Mouse (Mus musculus) forebrain, embryonic 13.5 days (tissue): ENCODE data around the gene Lgi2. TPM values are rescaled to one million over a fixed set of nuclear protein-coding genes. Genes with fewer than 3 reads are reported as not detected.

Experiments
- ATAC-seq: fragments of 200-750 bp; cut with Nextera tagmentation; 2 replicates; pipeline ENCODE4 v1.8.0; 2017
- H3K27ac ChIP-seq: fragments of 300-500 bp; sonication (generic); 2 replicates; pipeline ENCODE4 v1.5.1; 2015; ENCODE audit warnings: inconsistent platforms, mild to moderate bottlenecking, moderate library complexity
- H3K27me3 ChIP-seq: fragments of 300-500 bp; sonication (generic); 2 replicates; pipeline ENCODE4 v1.6.1; 2015; ENCODE audit warnings: mild to moderate bottlenecking, inconsistent platforms
- H3K36me3 ChIP-seq: fragments of 300-500 bp; sonication (generic); 2 replicates; pipeline ENCODE4 v1.6.1; 2015; ENCODE audit warnings: mild to moderate bottlenecking, inconsistent platforms; ENCODE audit not compliant: poor library complexity, severe bottlenecking
- H3K4me1 ChIP-seq: fragments of 300-500 bp; sonication (generic); 2 replicates; pipeline ENCODE4 v1.6.1; 2015; ENCODE audit warnings: inconsistent platforms
- H3K4me2 ChIP-seq: fragments of 300-500 bp; sonication (generic); 2 replicates; pipeline ENCODE4 v1.6.1; 2015; ENCODE audit warnings: inconsistent platforms, mild to moderate bottlenecking, moderate library complexity
- H3K4me3 ChIP-seq: fragments of 300-500 bp; sonication (generic); 2 replicates; pipeline ENCODE4 v1.5.1; 2015; ENCODE audit warnings: mild to moderate bottlenecking, inconsistent platforms
- H3K9ac ChIP-seq: fragments of 300-500 bp; sonication (generic); 2 replicates; pipeline ENCODE4 v1.6.1; 2015; ENCODE audit warnings: mild to moderate bottlenecking, inconsistent platforms
- H3K9me3 ChIP-seq: fragments of 300-500 bp; sonication (generic); replicated peaks from 2 replicates; pipeline ENCODE4 v1.6.1; 2016; ENCODE audit warnings: inconsistent platforms
- WGBS: fragments of 180-500 bp; shearing (Covaris S2); methylation state at CpG from one replicate; pipeline ENCODE4 v1.1.7; 2015; 5-methylcytosine and 5-hydroxymethylcytosine counted together
- polyA plus RNA-seq: library from polyadenylated mRNA; unstranded; fragments of >200 nt; fragmentation: Nextera tagmentation; extraction: Ambion mirVana; gene quantifications from 2 replicates; pipeline ENCODE4 v1.2.1, GENCODE M21; 2015

The Lgi2 gene
- 0.77 and 0.87 TPM in 2 replicates for polyA plus RNA-seq

GRCm38 (mm10) chr5:52565813-52566531, at the start of gene Lgi2:
TSS of gene Lgi2 (minus strand) at chr5:52566462.
- Histone ChIP-seq H3K4me1 (peaks cover 9% of the 10 kb centered on the region), H3K36me3 (no peaks in the 10 kb centered on the region), H3K9ac (peak within 1 kb of the TSS; percentile 71), H3K9me3 (peaks cover 8% of the 10 kb centered on the region; the same call in 1 of the 2 replicates), H3K27me3 (peaks cover 24% of the 10 kb centered on the region), H3K27ac (no peak within 1 kb of the TSS), H3K4me2 (peak within 1 kb of the TSS; percentile 98), H3K4me3 (peak within 1 kb of the TSS; percentile 56)
- WGBS, result under 1% methylated on average over 65 of the region's 83 CpGs
- ATAC-seq, result peak; percentile 86

DNA sequence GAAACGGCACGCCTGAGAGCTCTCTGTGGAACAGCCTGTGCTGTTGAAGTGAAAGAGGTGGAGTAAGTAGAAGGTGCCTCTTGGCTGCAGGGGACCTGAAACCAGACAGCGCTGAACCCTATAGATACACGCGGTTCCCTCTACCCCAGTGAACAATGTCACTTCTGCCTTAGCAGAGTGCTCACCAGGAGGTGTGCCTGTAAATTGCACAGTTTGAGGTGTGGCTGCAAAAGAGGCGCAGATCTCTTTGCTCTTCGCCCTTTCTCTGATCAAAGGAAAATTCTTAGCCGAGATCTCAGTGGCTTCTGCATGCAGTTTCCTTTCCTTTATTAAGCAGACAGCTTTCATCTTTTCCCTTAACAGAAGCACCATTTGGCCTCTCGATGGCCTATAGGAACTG, 49.2 kb upstream of the Lgi2 start:
- Histone ChIP-seq H3K9me3 (no peaks in the 10 kb centered on the region), H3K36me3 (no peaks in the 10 kb centered on the region), H3K27me3 (no peaks in the 10 kb centered on the region), H3K9ac (0 out of 2 replicates have a peak overlapping the region, but pooled peaks have one; percentile 5), H3K27ac (no peak overlapping the region), H3K4me1 (peaks cover 20% of the 10 kb centered on the region), H3K4me2 (no peak overlapping the region), H3K4me3 (no peak overlapping the region)
- ATAC-seq, result no peak
- 74% methylated on average over 9 of the region's 9 CpGs for WGBS

GRCm38 (mm10) chr5:52614686-52615085, 48.4 kb upstream of the Lgi2 start:
- no peak overlapping the region for H3K4me2 ChIP-seq
- no peak for ATAC-seq
- no peak overlapping the region for H3K4me3 ChIP-seq
- H3K36me3 ChIP-seq, result no peaks in the 10 kb centered on the region
- 80% methylated on average over 4 of the region's 4 CpGs for WGBS
- H3K9ac ChIP-seq, result no peak overlapping the region
- no peak overlapping the region for H3K27ac ChIP-seq
- H3K4me1 ChIP-seq, result peaks cover 20% of the 10 kb centered on the region
- H3K27me3 ChIP-seq, result no peaks in the 10 kb centered on the region
- no peaks in the 10 kb centered on the region for H3K9me3 ChIP-seq

GRCm38 (mm10) chr5:52612776-52613175, 46.5 kb upstream of the Lgi2 start:
- no peaks in the 10 kb centered on the region for H3K36me3 ChIP-seq
- no peak overlapping the region for H3K27ac ChIP-seq
- no peak overlapping the region for H3K4me2 ChIP-seq
- no peak for ATAC-seq
- H3K9ac ChIP-seq, result no peak overlapping the region
- WGBS, result 90% methylated on average over 6 of the region's 8 CpGs
- peaks cover 11% of the 10 kb centered on the region for H3K4me1 ChIP-seq
- no peaks in the 10 kb centered on the region for H3K9me3 ChIP-seq
- H3K4me3 ChIP-seq, result no peak overlapping the region
- H3K27me3 ChIP-seq, result no peaks in the 10 kb centered on the region

DNA sequence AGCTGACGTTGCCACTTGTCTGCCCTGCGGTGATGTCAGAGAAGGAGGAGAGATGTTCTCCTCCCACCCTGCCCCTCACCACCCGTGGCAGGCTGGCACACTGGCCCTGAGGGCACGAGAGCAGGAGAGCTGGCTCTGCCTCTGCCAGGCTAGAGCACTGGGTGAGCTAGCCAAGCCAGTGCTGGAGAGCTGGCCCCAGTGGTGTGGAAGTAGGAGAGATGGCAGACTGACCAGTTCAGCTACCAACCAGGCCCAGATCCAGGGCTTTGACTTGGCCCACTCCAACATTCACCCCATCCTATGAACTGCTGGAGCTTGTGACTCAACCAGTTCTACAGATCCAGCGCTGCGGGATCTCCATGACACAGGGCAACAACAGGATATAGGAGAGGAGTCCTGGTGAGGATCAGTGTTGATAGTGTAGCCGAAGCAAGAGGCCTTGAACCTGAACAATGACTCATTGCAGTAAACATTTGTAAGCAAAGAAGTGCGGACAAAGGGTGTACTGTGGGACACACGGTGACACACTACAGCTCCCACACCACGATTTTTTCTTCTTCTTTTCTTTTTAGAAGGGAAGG, 45.1 kb upstream of the Lgi2 start:
- ATAC-seq, result no peak
- Histone ChIP-seq H3K4me2 (no peak overlapping the region), H3K4me3 (no peak overlapping the region), H3K27ac (no peak overlapping the region), H3K9ac (no peak overlapping the region), H3K27me3 (no peaks in the 10 kb centered on the region), H3K36me3 (no peaks in the 10 kb centered on the region), H3K4me1 (no peaks in the 10 kb centered on the region; the same call in 1 of the 2 replicates), H3K9me3 (peaks cover 7% of the 10 kb centered on the region; the same call in 1 of the 2 replicates)
- WGBS, result 77% methylated on average over 10 of the region's 10 CpGs

DNA sequence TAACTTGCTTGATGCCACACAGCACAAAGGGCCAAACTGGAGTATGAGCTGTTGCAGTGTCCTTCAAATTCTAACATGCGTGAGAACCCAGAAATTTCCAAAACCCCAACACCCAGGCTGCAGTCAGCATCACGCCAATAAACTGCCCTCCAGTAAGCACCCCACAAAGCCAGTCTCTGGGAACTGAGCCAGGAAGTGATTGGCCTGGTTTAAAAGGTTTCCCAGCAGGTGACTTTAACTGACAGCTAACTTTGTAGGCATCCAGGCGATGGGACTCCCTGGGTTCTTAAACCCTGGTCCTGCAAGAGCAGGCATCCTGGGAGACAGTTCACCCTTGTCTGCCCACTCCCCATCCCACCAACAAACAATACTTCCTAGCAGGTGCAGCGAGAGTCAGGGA, 44.0 kb upstream of the Lgi2 start:
- no peak overlapping the region for H3K4me3 ChIP-seq
- peaks cover 7% of the 10 kb centered on the region; the same call in 1 of the 2 replicates for H3K9me3 ChIP-seq
- no peak overlapping the region for H3K27ac ChIP-seq
- H3K36me3 ChIP-seq, result no peaks in the 10 kb centered on the region
- no peaks in the 10 kb centered on the region; the same call in 1 of the 2 replicates for H3K4me1 ChIP-seq
- no peaks in the 10 kb centered on the region for H3K27me3 ChIP-seq
- no peak overlapping the region for H3K4me2 ChIP-seq
- ATAC-seq, result no peak
- H3K9ac ChIP-seq, result no peak overlapping the region
- 26% methylated on average over 4 of the region's 4 CpGs for WGBS

GRCm38 (mm10) chr5:52609672-52610071, 43.4 kb upstream of the Lgi2 start:
- H3K9ac ChIP-seq, result no peak overlapping the region
- no peak overlapping the region for H3K27ac ChIP-seq
- H3K4me3 ChIP-seq, result no peak overlapping the region
- WGBS, result 88% methylated on average over 10 of the region's 10 CpGs
- no peak overlapping the region for H3K4me2 ChIP-seq
- no peaks in the 10 kb centered on the region for H3K27me3 ChIP-seq
- ATAC-seq, result no peak
- H3K9me3 ChIP-seq, result peaks cover 7% of the 10 kb centered on the region; the same call in 1 of the 2 replicates
- H3K36me3 ChIP-seq, result no peaks in the 10 kb centered on the region
- H3K4me1 ChIP-seq, result no peaks in the 10 kb centered on the region; the same call in 1 of the 2 replicates

DNA sequence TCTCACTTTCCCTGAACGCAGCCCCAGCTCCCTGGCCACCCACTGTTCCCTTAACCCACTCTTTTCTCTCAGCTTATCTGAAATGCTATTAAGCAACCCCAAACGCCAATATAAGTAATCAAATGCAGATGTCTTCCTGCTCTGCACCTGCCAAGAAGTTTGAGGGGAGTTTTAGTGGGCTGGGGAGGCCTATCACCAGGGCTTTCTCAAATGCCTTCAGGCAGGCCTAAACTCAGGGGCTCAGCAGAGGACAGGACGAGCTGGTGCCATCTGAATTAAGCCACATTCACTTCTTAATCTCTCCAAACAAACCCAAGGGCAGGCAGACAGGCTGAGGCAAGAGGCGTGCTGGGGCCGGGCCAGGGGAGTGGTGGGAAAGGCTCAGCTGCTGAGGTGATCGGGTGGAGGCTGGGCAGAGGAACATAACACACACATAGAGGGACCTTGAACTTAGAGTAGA, 38.4 kb upstream of the Lgi2 start:
- Histone ChIP-seq H3K4me3 (no peak overlapping the region), H3K27ac (no peak overlapping the region), H3K9me3 (peaks cover 7% of the 10 kb centered on the region; the same call in 1 of the 2 replicates), H3K4me1 (no peaks in the 10 kb centered on the region), H3K4me2 (no peak overlapping the region), H3K9ac (no peak overlapping the region), H3K36me3 (no peaks in the 10 kb centered on the region), H3K27me3 (no peaks in the 10 kb centered on the region)
- no peak for ATAC-seq
- 37% methylated on average over 6 of the region's 6 CpGs for WGBS

GRCm38 (mm10) chr5:52590612-52591011, 24.4 kb upstream of the Lgi2 start:
- no peaks in the 10 kb centered on the region for H3K36me3 ChIP-seq
- no peak for ATAC-seq
- no peak overlapping the region for H3K9ac ChIP-seq
- no peaks in the 10 kb centered on the region for H3K27me3 ChIP-seq
- no peak overlapping the region for H3K4me3 ChIP-seq
- no peak overlapping the region for H3K4me2 ChIP-seq
- no peak overlapping the region for H3K27ac ChIP-seq
- no peaks in the 10 kb centered on the region for H3K9me3 ChIP-seq
- H3K4me1 ChIP-seq, result no peaks in the 10 kb centered on the region
- 89% methylated on average over 9 of the region's 9 CpGs for WGBS

- Histone ChIP-seq H3K27ac (no peak overlapping the region), H3K4me1 (no peaks in the 10 kb centered on the region), H3K9ac (no peak overlapping the region), H3K9me3 (no peaks in the 10 kb centered on the region), H3K4me2 (no peak overlapping the region), H3K4me3 (no peak overlapping the region), H3K36me3 (no peaks in the 10 kb centered on the region), H3K27me3 (no peaks in the 10 kb centered on the region)
- 81% methylated on average over 4 of the region's 4 CpGs for WGBS
- ATAC-seq, result no peak
These were observed 22.4 kb upstream of the Lgi2 start for GRCm38 (mm10) chr5:52588650-52589049.

- H3K27ac ChIP-seq, result no peak overlapping the region
- no peaks in the 10 kb centered on the region for H3K4me1 ChIP-seq
- no peak overlapping the region for H3K9ac ChIP-seq
- no peaks in the 10 kb centered on the region for H3K27me3 ChIP-seq
- ATAC-seq, result no peak
- H3K9me3 ChIP-seq, result no peaks in the 10 kb centered on the region
- H3K4me2 ChIP-seq, result no peak overlapping the region
- H3K36me3 ChIP-seq, result no peaks in the 10 kb centered on the region
- H3K4me3 ChIP-seq, result no peak overlapping the region
- WGBS, result 77% methylated on average over 9 of the region's 9 CpGs
These were observed 21.1 kb upstream of the Lgi2 start for GRCm38 (mm10) chr5:52587291-52587733.

- ATAC-seq, result no peak
- Histone ChIP-seq H3K9me3 (peaks cover 24% of the 10 kb centered on the region), H3K4me3 (no peak overlapping the region), H3K4me1 (no peaks in the 10 kb centered on the region), H3K27me3 (no peaks in the 10 kb centered on the region), H3K36me3 (no peaks in the 10 kb centered on the region), H3K27ac (no peak overlapping the region), H3K4me2 (no peak overlapping the region), H3K9ac (no peak overlapping the region)
- 42% methylated on average over 1 of the region's 1 CpGs for WGBS
These were observed 6.3 kb upstream of the Lgi2 start for GRCm38 (mm10) chr5:52572572-52572971.
